Mouse (Mus musculus): ENCODE data around the gene Olfr835. TPM values are rescaled to one million over a fixed set of nuclear protein-coding genes. Genes with fewer than 3 reads are reported as not detected.

Olfr835 gene
- polyA plus RNA-seq (2017; shearing (Covaris generic)): not detected

DNA sequence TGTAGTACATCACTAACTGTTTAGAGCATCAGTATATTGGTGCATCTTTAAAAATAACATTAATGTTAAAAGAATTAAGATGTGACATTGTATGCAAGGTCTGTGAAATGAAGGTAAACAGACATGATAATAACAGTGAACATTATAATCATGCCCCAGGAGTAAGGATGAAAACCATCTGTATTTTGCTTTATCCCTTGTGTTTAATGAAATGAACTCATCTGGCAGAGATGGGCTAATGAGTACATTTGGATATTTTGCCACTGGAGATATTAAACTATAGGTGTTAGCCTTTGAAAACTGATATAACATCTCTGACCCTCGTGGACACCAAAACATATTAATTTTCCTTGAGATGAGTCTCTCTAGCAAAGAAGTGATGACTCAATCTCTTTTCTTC lies at the start of gene Olfr835:
Gene Olfr835 (plus strand): TSS at position 301 of the 400 bp plus-strand sequence.
- ATAC-seq: no peak

- no peak for ATAC-seq
These were observed 44.8 kb upstream of the Olfr835 start, which contains the start of gene Olfr834 for GRCm38 (mm10) chr9:18987690-18988089. TSS of gene Olfr834 (plus strand) at chr9:18987990.

DNA sequence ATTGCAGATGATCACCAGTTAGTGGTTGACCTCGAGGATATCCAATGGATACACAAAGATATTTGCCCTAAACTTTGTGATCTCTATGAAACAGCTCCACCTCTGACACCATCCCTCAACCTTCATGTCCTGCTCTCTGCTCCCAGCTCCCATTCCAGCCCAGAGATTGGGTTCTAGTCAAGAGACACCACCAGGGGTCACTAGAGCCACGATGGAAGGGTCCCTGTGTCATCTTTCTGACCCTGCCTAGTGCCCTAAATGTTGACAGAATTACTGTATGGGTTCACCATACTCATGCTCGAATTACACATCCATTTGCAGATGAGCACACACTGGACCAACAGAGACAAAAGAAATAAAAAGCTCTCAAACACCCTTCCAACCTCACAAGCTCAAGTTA lies 52.5 kb downstream of the Olfr835 start:
- no peak for ATAC-seq

Other genes starting within 250 kb of the Olfr835 start
- gene Olfr828, start 213.2 kb upstream of the Olfr835 start, polyA plus RNA-seq (2017; shearing (Covaris generic)): not detected
- not detected for gene Olfr829, start 177.8 kb upstream of the Olfr835 start, polyA plus RNA-seq (2017; shearing (Covaris generic))
- gene Olfr830, start 158.0 kb upstream of the Olfr835 start, polyA plus RNA-seq (2017; shearing (Covaris generic)): not detected
- gene Olfr832, start 95.6 kb upstream of the Olfr835 start, polyA plus RNA-seq (2017; shearing (Covaris generic)): not detected
- not detected for gene Olfr834, start 44.7 kb upstream of the Olfr835 start, polyA plus RNA-seq (2017; shearing (Covaris generic))
- not detected for gene Olfr836, start 87.6 kb downstream of the Olfr835 start, polyA plus RNA-seq (2017; shearing (Covaris generic))
- under 1 TPM in 1 of 2 experiments, not detected in 1; 0.22 TPM for gene Olfr837, start 103.6 kb downstream of the Olfr835 start, polyA plus RNA-seq (2017; shearing (Covaris generic))
- not detected for gene Olfr839-ps1, start 144.6 kb downstream of the Olfr835 start, polyA plus RNA-seq (2017; shearing (Covaris generic))
- not detected for gene Olfr843, start 219.3 kb downstream of the Olfr835 start, polyA plus RNA-seq (2017; shearing (Covaris generic))

All from CD4-positive, CD25-positive, alpha-beta regulatory T cell, adult 4 months (primary cell).